7 mouse cellular contexts compared by ENCODE assay signal in genomic region chr2:153648773-153649297, GRCm38 (mm10). TPM values are rescaled to one million over a fixed set of nuclear protein-coding genes. Genes with fewer than 3 reads are reported as not detected.
DNase-seq lines count a peak whose midpoint lies in the region; ATAC-seq lines count a peak whose summit lies in the region.

No protein-coding gene starts in this region.

- H3K9me3 ChIP-seq in lung, embryonic 15.5 days: no peaks in the 10 kb centered on the region
- H3K9me3 ChIP-seq in embryonic facial prominence, embryonic 14.5 days (ENCODE audit: control insufficient read depth, low read length): no peaks in the 10 kb centered on the region
- no peaks in the 10 kb centered on the region for H3K9me3 ChIP-seq in intestine, embryonic 16.5 days (ENCODE audit: control insufficient read depth, low read length)
- H3K9me3 ChIP-seq in neural tube, embryonic 12.5 days: no peaks in the 10 kb centered on the region

- no peak; the same call in 1 of the 2 replicates for ATAC-seq in lung, embryonic 15.5 days (ENCODE audit: borderline replicate concordance, extremely low read depth, low FRiP score, low TSS enrichment)
- ATAC-seq in embryonic facial prominence, embryonic 14.5 days (ENCODE audit: low read depth): no peak
- ATAC-seq in intestine, embryonic 16.5 days: no peak; the same call in 1 of the 2 replicates
- ATAC-seq in neural tube, embryonic 12.5 days (ENCODE audit: low FRiP score, low read depth): peak; percentile 4; the same call in 1 of the 2 replicates
- ATAC-seq in activated CD4-positive, CD25-positive, alpha-beta regulatory T cell, adult 4 months: no peak

- H3K36me3 ChIP-seq in lung, embryonic 15.5 days: no peaks in the 10 kb centered on the region
- no peaks in the 10 kb centered on the region for H3K36me3 ChIP-seq in embryonic facial prominence, embryonic 14.5 days (ENCODE audit: control insufficient read depth, insufficient read depth, low read length)
- no peaks in the 10 kb centered on the region for H3K36me3 ChIP-seq in intestine, embryonic 16.5 days (ENCODE audit: control insufficient read depth, insufficient read depth, low read length)
- H3K36me3 ChIP-seq in neural tube, embryonic 12.5 days: no peaks in the 10 kb centered on the region

- 13% methylated on average over 14 of the region's 14 CpGs for WGBS in lung, embryonic 15.5 days
- 26% methylated on average over 10 of the region's 14 CpGs for WGBS in embryonic facial prominence, embryonic 14.5 days
- 27% methylated on average over 14 of the region's 14 CpGs for WGBS in intestine, embryonic 16.5 days
- 19% methylated on average over 14 of the region's 14 CpGs for WGBS in neural tube, embryonic 12.5 days

- no peak for DNase-seq in lung, postnatal 10 days
- no peak for DNase-seq in embryonic facial prominence, embryonic 14.5 days (ENCODE audit: low spot score)
- no peak for DNase-seq in spleen, postnatal 36 days (ENCODE audit: low spot score in 2 of 2)

- peaks cover 4% of the 10 kb centered on the region; the same call in 1 of the 2 replicates for H3K27me3 ChIP-seq in lung, embryonic 15.5 days
- H3K27me3 ChIP-seq in embryonic facial prominence, embryonic 14.5 days (replicated peaks; ENCODE audit: control insufficient read depth, insufficient read depth, low read length): no peaks in the 10 kb centered on the region
- no peaks in the 10 kb centered on the region for H3K27me3 ChIP-seq in intestine, embryonic 16.5 days (replicated peaks; ENCODE audit: control insufficient read depth, insufficient read depth, low read length)
- H3K27me3 ChIP-seq in neural tube, embryonic 12.5 days (replicated peaks): peaks cover 14% of the 10 kb centered on the region

- peaks cover 15% of the 10 kb centered on the region for H3K4me1 ChIP-seq in lung, embryonic 15.5 days
- peaks cover 5% of the 10 kb centered on the region; the same call in 1 of the 2 replicates for H3K4me1 ChIP-seq in embryonic facial prominence, embryonic 14.5 days (ENCODE audit: control insufficient read depth, insufficient read depth, low read length)
- peaks cover 13% of the 10 kb centered on the region for H3K4me1 ChIP-seq in intestine, embryonic 16.5 days (ENCODE audit: control insufficient read depth, insufficient read depth, low read length)
- peaks cover 17% of the 10 kb centered on the region for H3K4me1 ChIP-seq in neural tube, embryonic 12.5 days

- peak overlapping the region; percentile 94 for H3K4me2 ChIP-seq in lung, embryonic 15.5 days
- peak overlapping the region; percentile 95 for H3K4me2 ChIP-seq in embryonic facial prominence, embryonic 14.5 days (ENCODE audit: low read depth, low read length)
- peak overlapping the region; percentile 94 for H3K4me2 ChIP-seq in intestine, embryonic 16.5 days (ENCODE audit: low read depth, low read length)
- H3K4me2 ChIP-seq in neural tube, embryonic 12.5 days (replicated peaks): peak overlapping the region; percentile 85

- peak overlapping the region; percentile 83 for H3K9ac ChIP-seq in lung, embryonic 15.5 days
- peak overlapping the region; percentile 84 for H3K9ac ChIP-seq in embryonic facial prominence, embryonic 14.5 days (ENCODE audit: low read depth, low read length)
- H3K9ac ChIP-seq in intestine, embryonic 16.5 days (ENCODE audit: low read depth, low read length): peak overlapping the region; percentile 79
- H3K9ac ChIP-seq in neural tube, embryonic 12.5 days: peak overlapping the region; percentile 89

- no peak overlapping the region for H3K27ac ChIP-seq in lung, embryonic 15.5 days
- 0 out of 2 replicates have a peak overlapping the region, but pooled peaks have one; percentile 33 for H3K27ac ChIP-seq in embryonic facial prominence, embryonic 14.5 days (replicated peaks; ENCODE audit: low read depth, low read length)
- no peak overlapping the region for H3K27ac ChIP-seq in intestine, embryonic 16.5 days (ENCODE audit: low read length)
- no peak overlapping the region for H3K27ac ChIP-seq in neural tube, embryonic 12.5 days

- H3K4me3 ChIP-seq in lung, embryonic 15.5 days: peak overlapping the region; percentile 81
- peak overlapping the region; percentile 79 for H3K4me3 ChIP-seq in embryonic facial prominence, embryonic 14.5 days (ENCODE audit: low read depth, low read length)
- peak overlapping the region; percentile 68 for H3K4me3 ChIP-seq in intestine, embryonic 16.5 days (ENCODE audit: low read length)
- peak overlapping the region; percentile 82 for H3K4me3 ChIP-seq in neural tube, embryonic 12.5 days

RNA-seq across cellular contexts. Expression of gene Dnmt3b, which starts 0.4 kb away (rescaled TPM):
- polyA plus RNA-seq in lung, embryonic 15.5 days (2015; fragmentation: Nextera tagmentation; extraction: Ambion mirVana): 12.3 and 13.0 TPM in 2 replicates
- 7.0 and 7.6 TPM in 2 replicates for polyA plus RNA-seq in embryonic facial prominence, embryonic 14.5 days (2014; fragmentation: Nextera tagmentation; extraction: Ambion mirVana)
- polyA plus RNA-seq in intestine, embryonic 16.5 days (2015; fragmentation: Nextera tagmentation; extraction: Ambion mirVana): 6.4 and 7.8 TPM in 2 replicates
- polyA plus RNA-seq in neural tube, embryonic 12.5 days (2016; fragmentation: Nextera tagmentation; extraction: Ambion mirVana): 6.6 and 7.4 TPM in 2 replicates
- 1 to 10 TPM; 3.7 to 5.8 TPM for polyA plus RNA-seq in activated CD4-positive, CD25-positive, alpha-beta regulatory T cell, adult 4 months (2017; shearing (Covaris generic))

RNA-seq across cellular contexts. Expression of gene Commd7, which starts 16.3 kb away (rescaled TPM):
- polyA plus RNA-seq in lung, embryonic 15.5 days (2015; fragmentation: Nextera tagmentation; extraction: Ambion mirVana): 83.5 and 84.8 TPM in 2 replicates
- 61.5 and 66.5 TPM in 2 replicates for polyA plus RNA-seq in embryonic facial prominence, embryonic 14.5 days (2014; fragmentation: Nextera tagmentation; extraction: Ambion mirVana)
- polyA plus RNA-seq in intestine, embryonic 16.5 days (2015; fragmentation: Nextera tagmentation; extraction: Ambion mirVana): 84.5 and 88.4 TPM in 2 replicates
- polyA plus RNA-seq in neural tube, embryonic 12.5 days (2016; fragmentation: Nextera tagmentation; extraction: Ambion mirVana): 69.5 and 76.8 TPM in 2 replicates
- polyA plus RNA-seq in activated CD4-positive, CD25-positive, alpha-beta regulatory T cell, adult 4 months (2017; shearing (Covaris generic)): 100 to 1,000 TPM; 109 to 128 TPM

RNA-seq across cellular contexts. Expression of gene Dnmt3c, which starts 47.6 kb away (rescaled TPM):
- not detected in 2 replicates for polyA plus RNA-seq in lung, embryonic 15.5 days (2015; fragmentation: Nextera tagmentation; extraction: Ambion mirVana)
- polyA plus RNA-seq in embryonic facial prominence, embryonic 14.5 days (2014; fragmentation: Nextera tagmentation; extraction: Ambion mirVana): not detected in 2 replicates
- not detected in 2 replicates for polyA plus RNA-seq in intestine, embryonic 16.5 days (2015; fragmentation: Nextera tagmentation; extraction: Ambion mirVana)
- 0.11 and 0.17 TPM in 2 replicates for polyA plus RNA-seq in neural tube, embryonic 12.5 days (2016; fragmentation: Nextera tagmentation; extraction: Ambion mirVana)
- polyA plus RNA-seq in activated CD4-positive, CD25-positive, alpha-beta regulatory T cell, adult 4 months (2017; shearing (Covaris generic)): not detected
